Mouse (Mus musculus) embryonic facial prominence, embryonic 15.5 days (tissue): ENCODE results near the gene 4931423N10Rik. TPM values are rescaled to one million over a fixed set of nuclear protein-coding genes. Genes with fewer than 3 reads are reported as not detected.

Experiments used
- polyA plus RNA-seq: library from polyadenylated mRNA; unstranded; fragments of >200 nt; fragmentation: Nextera tagmentation; extraction: Ambion mirVana; gene quantifications from 2 replicates; pipeline ENCODE4 v1.2.1, GENCODE M21; 2015

Gene 4931423N10Rik
- polyA plus RNA-seq, 1 experiment from 2014 or later: not detected

Other genes with a start within 250 kb of the 4931423N10Rik start
- 51.8 and 53.9 TPM in 2 replicates for gene Abi1, start 167.2 kb upstream of the 4931423N10Rik start, polyA plus RNA-seq
- gene Acbd5, start 139.3 kb upstream of the 4931423N10Rik start, polyA plus RNA-seq: 33.1 and 35.7 TPM in 2 replicates
- 7.8 and 8.5 TPM in 2 replicates for gene Mastl, start 51.5 kb upstream of the 4931423N10Rik start, polyA plus RNA-seq
- 70.1 and 73.8 TPM in 2 replicates for gene Yme1l1, start 51.1 kb upstream of the 4931423N10Rik start, polyA plus RNA-seq
- 0.09 TPM in 1 of 2 replicates, not detected in the other for gene Nxph2, start 113.8 kb downstream of the 4931423N10Rik start, polyA plus RNA-seq